Mouse (Mus musculus) liver, adult 2 months (tissue): ENCODE measurements around the gene Eea1.

Experiments used
- CTCF ChIP-seq: fragments of 200-500 bp; IDR thresholded peaks from 2 replicates; pipeline ENCODE4 v1.5.1; 2011; ENCODE audit warnings: low read depth, low read length, control low read depth
- POLR2A ChIP-seq: fragments of 200-500 bp; IDR thresholded peaks from 2 replicates; pipeline ENCODE4 v1.6.1; 2011; ENCODE audit warnings: low read length, control low read depth; ENCODE audit not compliant: insufficient read depth; ENCODE audit errors: extremely low read depth

DNA sequence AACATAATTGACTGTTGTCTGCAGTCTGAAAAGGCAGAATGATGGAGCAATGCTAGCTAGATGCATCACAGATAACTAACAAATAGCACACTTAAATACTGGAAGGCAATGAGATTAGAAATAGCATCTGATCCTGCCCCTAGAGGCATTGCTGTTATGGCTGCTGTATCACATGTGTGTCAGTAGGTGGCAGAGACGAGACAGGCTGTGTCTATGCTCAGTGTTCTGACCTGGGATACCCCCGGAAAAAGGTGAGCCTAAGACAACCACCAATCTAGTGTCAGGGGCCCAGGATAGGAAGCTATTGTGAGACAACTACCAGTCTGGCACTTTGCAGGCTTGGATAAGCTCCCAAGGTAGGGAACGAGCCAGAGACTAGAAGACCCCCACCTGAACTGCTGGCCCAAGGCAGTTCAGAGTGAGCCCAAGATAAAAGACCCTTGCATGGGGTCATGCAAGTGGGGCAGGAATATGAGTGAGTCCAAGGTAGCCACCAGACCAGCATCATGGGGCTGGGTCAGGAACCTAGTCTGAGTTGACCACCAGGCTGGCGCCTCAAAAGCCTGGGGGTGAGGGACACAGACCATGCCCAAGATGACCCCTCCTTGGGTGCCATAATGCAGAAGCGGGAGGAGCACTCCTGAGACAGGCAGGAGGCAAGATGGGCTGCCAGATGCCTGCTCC, 41.8 kb upstream of the Eea1 start:
- TF ChIP-seq CTCF (peak; percentile 67), POLR2A (no peak)
